Mouse (Mus musculus) left cerebral cortex, postnatal 36 days (tissue): Measurements from ENCODE around the gene Ndufb7. TPM values are rescaled to one million over a fixed set of nuclear protein-coding genes. Genes with fewer than 3 reads are reported as not detected.

Experiments
- DNase-seq, 2 experiments: peaks; one replicate each; pipeline ENCODE4 v3.0.0; 2021 to 2022; ENCODE audit warnings: low spot score in 2 of 2, mixed read lengths in 1 of 2
- intact Hi-C: fragments of 180-260 bp; cut with DNase I; formaldehyde crosslinking; loops from one replicate; pipeline ENCODE4 v1.15.1; 2025
- total RNA-seq, 2 experiments: library from RNA; stranded (reverse); gene quantifications; 2 replicates each; pipeline ENCODE4 v1.2.3; 2021

Ndufb7 gene
- total RNA-seq, 2 experiments from 2014 or later: 134 to 156 TPM

GRCm38 (mm10) chr8:83574631-83575315 lies 8.3 kb downstream of the Ndufb7 start:
- DNase-seq: no peak
- intact Hi-C loops: no loop called here

- intact Hi-C loops: no loop called here
- peak in 1 of 2 experiments; percentile 6 for DNase-seq
Measured at GRCm38 (mm10) chr8:83575561-83576515, 9.4 kb downstream of the Ndufb7 start.

GRCm38 (mm10) chr8:83576516-83576895 lies 10.0 kb downstream of the Ndufb7 start:
- intact Hi-C loops: no loop called here

GRCm38 (mm10) chr8:83576921-83577320 lies 10.4 kb downstream of the Ndufb7 start:
- peak in 1 of 2 experiments; percentile 3 for DNase-seq

More at GRCm38 (mm10) chr8:83576516-83576895, 10.0 kb downstream of the Ndufb7 start:
- no peak for DNase-seq

GRCm38 (mm10) chr8:83577384-83577791 lies 10.9 kb downstream of the Ndufb7 start:
- intact Hi-C loops: no loop called here
- peak in 1 of 2 experiments; percentile 4 for DNase-seq

More at GRCm38 (mm10) chr8:83576921-83577320, 10.4 kb downstream of the Ndufb7 start:
- intact Hi-C loops: no loop called here

GRCm38 (mm10) chr8:83578131-83579055 lies 11.9 kb downstream of the Ndufb7 start:
- peak in 1 of 2 experiments; percentile 4 for DNase-seq
- intact Hi-C loops: no loop called here

- DNase-seq: no peak
Measured at GRCm38 (mm10) chr8:83579676-83580075, 13.2 kb downstream of the Ndufb7 start.

GRCm38 (mm10) chr8:83580826-83581225 lies 14.4 kb downstream of the Ndufb7 start:
- intact Hi-C loops: no loop called here
- DNase-seq: no peak

More at GRCm38 (mm10) chr8:83579676-83580075, 13.2 kb downstream of the Ndufb7 start:
- intact Hi-C loops: no loop called here

GRCm38 (mm10) chr8:83582226-83582625 lies 15.8 kb downstream of the Ndufb7 start:
- intact Hi-C loops: no loop called here
- no peak for DNase-seq

GRCm38 (mm10) chr8:83583236-83583635 lies 16.8 kb downstream of the Ndufb7 start:
- intact Hi-C loops: no loop called here
- DNase-seq: no peak

GRCm38 (mm10) chr8:83584771-83585170 lies 18.3 kb downstream of the Ndufb7 start:
- DNase-seq: no peak
- intact Hi-C loops: no loop called here

- DNase-seq: peak in 1 of 2 experiments; percentile 3
Measured at GRCm38 (mm10) chr8:83585333-83585732, 18.9 kb downstream of the Ndufb7 start.

GRCm38 (mm10) chr8:83587644-83588043 lies 21.2 kb downstream of the Ndufb7 start:
- intact Hi-C loops: no loop called here
- DNase-seq: no peak

More at GRCm38 (mm10) chr8:83585333-83585732, 18.9 kb downstream of the Ndufb7 start:
- intact Hi-C loops: no loop called here

GRCm38 (mm10) chr8:83588886-83589285 lies 22.4 kb downstream of the Ndufb7 start:
- no peak for DNase-seq
- intact Hi-C loops: no loop called here

- intact Hi-C loops: no loop called here
Measured at GRCm38 (mm10) chr8:83590488-83591023, 24.1 kb downstream of the Ndufb7 start.

GRCm38 (mm10) chr8:83592682-83593081 lies 26.2 kb downstream of the Ndufb7 start:
- intact Hi-C loops: no loop called here
- DNase-seq: no peak

More at GRCm38 (mm10) chr8:83590488-83591023, 24.1 kb downstream of the Ndufb7 start:
- no peak for DNase-seq

GRCm38 (mm10) chr8:83593325-83594166 lies 27.1 kb downstream of the Ndufb7 start:
- intact Hi-C loops: no loop called here
- DNase-seq: no peak
